Mouse (Mus musculus) cerebellum, adult 2 months (tissue): ENCODE results near the gene Irgq. TPM values are rescaled to one million over a fixed set of nuclear protein-coding genes. Genes with fewer than 3 reads are reported as not detected.
A peak's percentile ranks its signal among the peaks of the same experiment; 100 is the strongest.
"Not testable (repeated sequence)": the region's sequence is repeated elsewhere in the genome, so short reads cannot be mapped to it uniquely, and the experiment has no call there.

ENCODE experiments used
- DNase-seq, 2 experiments: peaks; one replicate each; pipeline ENCODE4 v3.0.0; 2021
- H3K27ac ChIP-seq: fragments of 200-500 bp; 2 replicates; pipeline ENCODE4 v1.5.1; 2012; ENCODE audit warnings: low read length, control low read depth, inconsistent platforms; ENCODE audit not compliant: insufficient read depth
- H3K27me3 ChIP-seq: fragments of 200-500 bp; 2 replicates; pipeline ENCODE4 v1.6.1; 2012; ENCODE audit warnings: inconsistent platforms, mild to moderate bottlenecking, low read length, moderate library complexity; ENCODE audit not compliant: control insufficient read depth, insufficient read depth
- H3K4me1 ChIP-seq: fragments of 200-500 bp; 2 replicates; pipeline ENCODE4 v1.6.1; 2011; ENCODE audit warnings: low read length; ENCODE audit not compliant: control insufficient read depth, insufficient read depth
- H3K4me3 ChIP-seq: fragments of 200-500 bp; replicated peaks from 2 replicates; pipeline ENCODE3; 2011; ENCODE audit warnings: mild to moderate bottlenecking, low read depth, low read length, control low read depth; ENCODE audit not compliant: insufficient read depth
- CTCF ChIP-seq: fragments of 200-500 bp; IDR thresholded peaks from 2 replicates; pipeline ENCODE4 v1.5.1; 2011; ENCODE audit warnings: low read depth, mild to moderate bottlenecking, control low read depth, low read length, moderate library complexity, borderline replicate concordance; ENCODE audit not compliant: insufficient read depth
- POLR2A ChIP-seq: fragments of 200-500 bp; IDR thresholded peaks from 2 replicates; pipeline ENCODE4 v1.6.1; 2011; ENCODE audit warnings: low read length, control low read depth, borderline replicate concordance; ENCODE audit not compliant: insufficient read depth
- WGBS: fragments of 180-500 bp; shearing (Covaris S2); methylation state at CpG from one replicate; pipeline ENCODE4 v1.1.7; 2018; 5-methylcytosine and 5-hydroxymethylcytosine counted together
- polyA plus RNA-seq: library from polyadenylated mRNA; depleted of rRNA; stranded (reverse); fragments of >200 nt; gene quantifications from 2 replicates; pipeline ENCODE4 v1.2.3, GENCODE M21; 2012

The Irgq gene
- polyA plus RNA-seq, 1 experiment = 37.0 TPM

DNA sequence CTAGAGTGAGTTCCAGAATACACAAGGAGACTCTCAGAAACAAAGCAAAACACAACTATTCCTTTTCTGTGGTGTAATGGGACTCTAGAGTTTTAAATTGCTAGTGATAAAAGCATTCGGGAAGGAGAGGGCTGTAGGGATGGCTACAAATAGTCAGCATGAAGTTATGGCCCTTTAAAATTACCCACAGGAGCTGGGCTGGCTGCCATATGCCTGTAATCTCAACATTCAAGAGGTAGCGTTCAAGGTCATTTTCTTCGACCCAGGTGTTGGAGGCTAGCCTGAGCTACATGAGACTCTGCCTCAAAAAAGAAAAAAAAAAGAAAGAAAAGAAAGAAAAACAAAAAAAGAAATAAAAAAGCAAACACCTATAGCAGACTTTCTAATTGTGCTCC is 24.4 kb upstream of the Irgq start:
- peak; percentile 44 to 47 for DNase-seq
- no peak for TF ChIP-seq POLR2A
- TF ChIP-seq CTCF = no peak
- WGBS = 3% methylated on average over 3 of the region's 3 CpGs
- peaks cover 5% of the 10 kb centered on the region for H3K4me1 ChIP-seq
- H3K4me3 ChIP-seq = peak overlapping the region; percentile 75
- H3K27me3 ChIP-seq = no peaks in the 10 kb centered on the region
- peak overlapping the region; percentile 19; the same call in 1 of the 2 replicates for H3K27ac ChIP-seq

DNA sequence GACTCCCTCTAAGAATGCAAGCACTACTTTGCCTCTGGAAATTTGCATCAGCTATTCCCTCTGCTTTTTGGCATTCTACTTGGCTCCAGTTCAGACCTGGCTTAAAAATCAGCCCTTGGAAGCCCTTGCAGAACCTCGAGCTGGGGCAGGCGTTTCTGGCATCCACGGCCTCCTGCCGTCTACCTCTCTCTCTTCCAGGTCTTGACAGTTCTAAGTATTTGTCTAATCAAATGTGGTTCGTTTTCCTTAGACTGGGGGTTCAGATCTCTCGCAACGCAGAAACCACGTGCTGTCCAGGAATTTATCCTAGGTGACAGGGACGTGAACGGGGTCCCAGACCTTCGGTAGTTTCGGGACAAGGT is 24.0 kb upstream of the Irgq start:
- H3K4me3 ChIP-seq = peak overlapping the region; percentile 75
- peaks cover 5% of the 10 kb centered on the region for H3K4me1 ChIP-seq
- TF ChIP-seq CTCF = no peak
- no peak for TF ChIP-seq POLR2A
- H3K27me3 ChIP-seq = no peaks in the 10 kb centered on the region
- WGBS = 1% methylated on average over 12 of the region's 12 CpGs
- peak overlapping the region; percentile 93; the same call in 1 of the 2 replicates for H3K27ac ChIP-seq
- peak; percentile 83 to 87 for DNase-seq

DNA sequence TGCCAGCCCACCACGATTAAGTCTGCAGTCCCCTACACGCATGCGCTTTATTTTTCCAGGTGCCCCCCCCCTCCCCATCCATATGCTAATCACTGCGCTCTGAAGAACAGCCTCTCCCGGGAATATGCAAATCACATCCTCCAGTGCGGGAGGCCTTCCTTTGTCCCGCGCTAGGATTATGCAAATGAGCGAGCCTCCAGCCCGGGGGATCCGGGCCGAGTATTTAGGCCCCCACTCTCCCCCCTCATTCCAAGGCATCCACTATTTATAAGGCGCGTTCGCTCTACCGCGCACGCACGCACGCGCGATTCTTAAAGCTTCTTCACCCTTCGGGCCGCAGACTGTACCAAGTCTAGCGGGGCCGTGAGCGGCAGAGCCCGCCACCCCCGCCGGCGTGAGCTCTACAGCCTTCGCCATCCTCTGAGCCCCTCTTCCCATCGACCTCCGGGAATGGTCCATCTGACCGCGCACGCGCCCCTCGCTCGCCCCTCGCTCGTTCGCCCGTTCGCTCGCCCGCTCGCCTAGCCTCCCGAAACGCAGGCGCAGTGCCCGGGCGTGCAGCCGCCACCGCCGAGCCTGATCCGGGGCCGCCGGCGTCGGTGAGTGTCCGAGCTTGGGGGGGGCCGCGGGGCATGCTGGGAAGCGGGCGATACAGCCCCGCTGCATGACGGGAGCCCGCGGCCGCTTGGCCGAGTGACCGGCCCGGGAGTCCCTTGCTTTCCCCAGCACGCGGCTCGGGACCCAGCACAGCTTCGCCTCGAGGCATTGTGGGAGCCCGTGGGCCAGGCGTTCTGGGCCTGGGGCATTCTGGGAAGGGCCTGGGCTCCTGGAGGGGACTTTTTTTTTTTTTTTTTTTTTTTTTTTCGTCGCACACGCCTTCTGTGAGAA is 23.4 kb upstream of the Irgq start, which contains the start of gene Zfp428:
Zfp428 (plus strand) TSS at position 169 of the 888 bp plus-strand sequence.
- under 1% methylated on average over 79 of the region's 84 CpGs for WGBS
- H3K4me3 ChIP-seq = peak within 1 kb of the TSS; percentile 75
- H3K27me3 ChIP-seq = no peaks in the 10 kb centered on the region
- peak; percentile 90 to 92 for DNase-seq
- peaks cover 5% of the 10 kb centered on the region for H3K4me1 ChIP-seq
- peak within 1 kb of the TSS; percentile 93 for H3K27ac ChIP-seq
- TF ChIP-seq CTCF = no peak
- peak; percentile 82 for TF ChIP-seq POLR2A

DNA sequence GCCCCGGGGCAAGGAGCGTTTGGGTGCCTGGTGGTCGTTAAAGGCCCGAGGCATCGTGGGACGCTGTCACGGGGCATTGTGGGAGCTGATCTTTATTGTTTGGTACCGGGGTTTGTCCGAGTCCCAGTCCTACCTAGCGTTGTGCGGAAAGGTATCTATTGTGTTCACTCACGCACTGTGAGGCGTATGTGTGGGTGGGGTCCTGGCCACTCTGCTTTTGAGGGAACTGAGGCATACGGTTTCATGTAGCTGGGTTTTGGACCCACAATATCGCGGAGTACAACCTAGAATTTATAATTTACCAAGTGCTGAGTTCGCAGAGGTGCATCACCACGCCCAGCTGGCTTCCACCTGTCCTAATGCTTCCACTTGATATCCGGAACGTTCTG is 22.8 kb upstream of the Irgq start:
- DNase-seq = no peak
- under 1% methylated on average over 20 of the region's 20 CpGs for WGBS
- H3K4me3 ChIP-seq = peak overlapping the region; percentile 75
- no peaks in the 10 kb centered on the region for H3K27me3 ChIP-seq
- TF ChIP-seq POLR2A (no peak), CTCF (no peak)
- peak overlapping the region; percentile 93 for H3K27ac ChIP-seq
- H3K4me1 ChIP-seq = peaks cover 5% of the 10 kb centered on the region

DNA sequence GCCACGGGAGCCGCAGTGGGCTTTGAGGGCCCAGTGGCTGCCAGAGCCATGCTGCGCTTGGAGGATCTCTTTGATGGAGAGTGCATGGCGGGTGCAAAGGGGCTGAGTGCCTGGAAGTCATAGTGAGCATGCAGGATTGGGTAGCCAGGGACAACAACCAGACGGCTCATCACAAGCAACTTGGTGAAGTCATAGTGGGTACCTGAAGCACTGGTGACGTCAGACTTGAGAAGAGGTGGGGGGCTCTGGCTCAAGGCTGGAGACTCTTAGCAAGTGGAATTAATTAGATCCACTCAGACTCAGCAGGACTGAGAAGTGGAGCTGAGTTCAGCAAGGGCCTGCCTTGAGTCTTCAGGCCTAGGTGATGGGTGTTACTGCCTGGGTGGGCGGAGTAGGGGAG is 18.1 kb upstream of the Irgq start, which contains the start of gene AC161166.1:
AC161166.1 (minus strand) TSS at position 101 of the 400 bp plus-strand sequence.
- Histone ChIP-seq H3K4me3 (no peak within 1 kb of the TSS), H3K27ac (no peak within 1 kb of the TSS), H3K27me3 (no peaks in the 10 kb centered on the region), H3K4me1 (no peaks in the 10 kb centered on the region)
- DNase-seq = no peak
- 81% methylated on average over 7 of the region's 7 CpGs for WGBS
- TF ChIP-seq POLR2A (no peak), CTCF (no peak)

DNA sequence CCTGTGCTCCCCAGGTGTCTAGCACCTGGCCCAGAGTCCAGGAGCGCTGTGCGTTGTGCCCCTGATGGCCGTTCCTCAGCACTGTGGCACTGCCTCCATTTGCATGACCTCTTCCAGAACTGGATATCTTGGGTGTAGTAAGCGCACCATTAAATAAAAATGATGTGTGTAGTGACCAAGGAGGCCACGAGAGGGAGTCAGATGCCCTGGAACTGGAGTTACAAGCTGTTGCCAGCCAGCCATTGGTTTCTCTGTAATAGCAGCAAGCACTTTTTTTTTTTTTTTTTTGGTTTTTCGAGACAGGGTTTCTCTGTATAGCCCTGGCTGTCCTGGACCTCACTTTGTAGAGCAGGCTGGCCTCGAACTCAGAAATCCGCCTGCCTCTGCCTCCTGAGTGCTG is 14.2 kb upstream of the Irgq start:
- WGBS = 60% methylated on average over 8 of the region's 8 CpGs
- not testable (repeated sequence) for H3K27me3 ChIP-seq, H3K27ac ChIP-seq, H3K4me1 ChIP-seq, H3K4me3 ChIP-seq
- TF ChIP-seq CTCF = peak; percentile 29; the same call in 1 of the 2 replicates
- DNase-seq = peak; percentile 53 to 61

DNA sequence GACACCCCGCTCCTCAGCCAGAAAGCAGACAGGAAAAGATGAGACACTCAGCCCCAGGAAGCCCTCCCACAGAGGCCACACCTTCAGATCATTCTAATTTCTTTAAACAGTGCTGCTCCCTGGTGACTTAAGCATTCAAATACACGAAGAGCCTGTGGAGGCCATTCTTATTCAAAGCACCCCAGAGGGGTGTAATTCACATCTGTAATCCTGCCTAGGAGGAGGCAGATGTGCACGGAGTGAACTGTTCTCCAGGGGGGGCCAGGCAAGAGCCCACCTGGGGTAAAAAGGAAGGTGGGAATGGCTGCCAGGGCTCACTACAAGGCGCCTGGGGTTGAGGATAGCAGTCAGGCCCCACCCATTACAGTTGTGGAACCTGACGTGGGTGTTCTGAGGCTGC is 13.4 kb upstream of the Irgq start:
- WGBS = 55% methylated on average over 5 of the region's 5 CpGs
- Histone ChIP-seq H3K27ac (no peak overlapping the region), H3K4me3 (no peak overlapping the region), H3K4me1 (no peaks in the 10 kb centered on the region), H3K27me3 (no peaks in the 10 kb centered on the region)
- DNase-seq = no peak
- TF ChIP-seq POLR2A (no peak), CTCF (no peak)

DNA sequence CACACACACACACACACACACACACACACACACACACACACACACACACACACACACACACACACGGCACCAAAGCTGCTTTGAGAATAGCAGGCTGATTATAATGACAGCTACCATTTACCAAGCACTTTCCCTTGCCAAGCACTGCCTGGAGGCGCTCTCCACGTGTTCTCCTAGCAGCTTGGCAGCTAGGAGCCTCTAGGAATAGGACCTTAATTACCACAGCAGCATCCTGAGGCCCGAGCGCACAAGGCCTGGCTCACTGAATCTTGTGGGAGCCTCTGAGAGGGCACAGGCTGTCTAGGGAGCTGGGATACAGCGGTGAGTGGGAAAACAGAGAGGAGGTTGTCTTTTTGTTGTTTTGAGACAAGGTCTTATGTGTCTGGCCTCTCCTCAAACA is 12.8 kb upstream of the Irgq start:
- no peak overlapping the region for H3K27ac ChIP-seq
- no peak overlapping the region for H3K4me3 ChIP-seq
- TF ChIP-seq POLR2A (no peak), CTCF (no peak)
- WGBS = 26% methylated on average over 6 of the region's 6 CpGs
- peak in 1 of 2 experiments; percentile 41 for DNase-seq
- no peaks in the 10 kb centered on the region for H3K4me1 ChIP-seq
- H3K27me3 ChIP-seq = no peaks in the 10 kb centered on the region
